Mouse (Mus musculus) lung, embryonic 16.5 days (tissue): Measurements from ENCODE around the gene Zfr. TPM values are rescaled to one million over a fixed set of nuclear protein-coding genes. Genes with fewer than 3 reads are reported as not detected.

ENCODE experiments used
- microRNA counts: library from miRNA; unstranded; fragments of <30 nt; microRNA quantifications from one replicate; lab custom pipeline; 2016
- microRNA-seq: library from miRNA; unstranded; fragments of <30 nt; microRNA quantifications from one replicate; pipeline ENCODE4, GENCODE M21; 2016
- polyA plus RNA-seq: library from polyadenylated mRNA; unstranded; fragments of >200 nt; fragmentation: Nextera tagmentation; extraction: Ambion mirVana; gene quantifications from 2 replicates; pipeline ENCODE4 v1.2.1, GENCODE M21; 2015

Zfr gene
- polyA plus RNA-seq, 1 experiment from 2014 or later: 109 TPM

MicroRNAs within 50 kb of the gene (microRNA counts, 519-probe panel; counts per million panel counts)
- not detected for microRNA mmu-miR-1898 (lab: Ali Mortazavi, UCI)

Small RNAs within 50 kb of the gene (microRNA-seq; reads per million reads assigned to microRNA genes)
- not detected for gene Mir1898

Other genes with a start within 250 kb of the Zfr start
- 7.4 and 8.1 TPM in 2 replicates for gene Npr3, start 210.5 kb upstream of the Zfr start, polyA plus RNA-seq
- gene Sub1, start 120.8 kb upstream of the Zfr start, polyA plus RNA-seq: 646 and 678 TPM in 2 replicates
- gene Mtmr12, start 87.2 kb downstream of the Zfr start, polyA plus RNA-seq: 19.7 and 21.1 TPM in 2 replicates
- gene Golph3, start 203.6 kb downstream of the Zfr start, polyA plus RNA-seq: 71.3 and 72.0 TPM in 2 replicates
- 0.67 TPM in 1 of 2 replicates, not detected in the other for gene 1810049J17Rik, start 204.1 kb downstream of the Zfr start, polyA plus RNA-seq